Mouse (Mus musculus) cerebellum, postnatal 10 days (tissue): ENCODE results near the gene Vmn1r196.
"Not testable (repeated sequence)": the region's sequence is repeated elsewhere in the genome, so short reads cannot be mapped to it uniquely, and the experiment has no call there.

Source experiments
- DNase-seq, 2 experiments: peaks; one replicate each; pipeline ENCODE4 v3.0.0; 2021; ENCODE audit warnings: mixed read lengths in 2 of 2

Gene Vmn1r196

DNA sequence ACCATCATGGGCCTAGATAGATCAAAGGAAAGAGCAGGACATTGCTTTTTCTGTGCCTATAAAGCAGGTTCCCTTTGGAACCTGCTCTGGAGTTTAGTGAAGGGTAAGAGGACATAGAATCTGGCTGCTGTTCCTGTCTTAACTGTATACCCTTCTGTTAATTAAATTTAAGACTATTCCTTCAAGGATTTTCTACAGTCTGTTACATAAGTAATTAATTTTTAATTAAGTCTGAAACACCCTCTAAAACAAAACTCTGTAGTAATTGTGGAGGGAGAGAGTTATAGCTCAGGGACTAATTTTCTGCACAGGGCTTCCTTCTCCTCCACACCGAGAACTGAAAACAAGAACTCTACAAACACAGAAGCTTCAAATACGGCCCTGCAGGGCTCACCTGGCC lies at the start of gene Vmn1r196:
TSS of gene Vmn1r196 (plus strand) at position 301 of the 400 bp plus-strand sequence.
- no peak for DNase-seq

DNA sequence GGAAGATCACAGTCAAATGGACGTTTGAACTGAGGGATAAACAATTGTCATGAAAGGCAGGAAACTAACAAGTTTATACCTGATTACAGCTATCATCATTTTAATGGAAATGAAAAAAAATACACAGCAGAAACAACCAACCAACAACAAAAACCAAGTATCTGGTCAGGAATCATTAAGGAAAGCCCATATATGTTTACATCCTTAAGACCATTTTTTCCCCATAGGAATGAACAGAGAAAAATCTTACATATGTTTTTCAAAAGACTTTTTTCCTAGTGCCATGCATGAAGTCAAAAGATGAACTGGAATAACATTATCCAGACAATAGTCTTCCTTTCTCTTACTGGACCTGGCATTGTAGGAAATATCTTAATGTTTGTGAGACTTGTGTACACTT lies 45.8 kb upstream of the Vmn1r196 start, which contains the start of gene Vmn1r194:
TSS of gene Vmn1r194 (plus strand) at position 301 of the 400 bp plus-strand sequence.
- DNase-seq, result no peak

DNA sequence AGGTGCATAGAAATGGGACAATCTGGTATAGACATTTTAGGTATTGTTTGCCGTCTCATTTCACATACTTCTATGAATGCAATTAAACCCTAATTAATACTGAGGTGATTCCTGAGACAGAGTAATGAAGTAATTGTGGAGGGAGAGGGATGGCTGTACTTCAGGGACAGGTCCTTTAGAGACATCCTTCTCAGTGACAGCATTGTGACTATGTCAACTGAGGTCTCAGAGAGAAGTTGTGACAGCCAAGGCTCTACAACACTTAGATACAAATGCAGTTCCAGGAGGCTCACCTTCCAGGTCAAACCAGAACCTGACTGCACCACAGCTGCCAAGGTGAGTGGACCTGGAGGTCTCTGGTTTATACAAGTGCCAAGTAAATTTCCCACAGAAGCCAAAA lies 19.5 kb upstream of the Vmn1r196 start, which contains the start of gene Vmn1r195:
TSS of gene Vmn1r195 (plus strand) at position 301 of the 400 bp plus-strand sequence.
- not testable (repeated sequence) for DNase-seq

DNA sequence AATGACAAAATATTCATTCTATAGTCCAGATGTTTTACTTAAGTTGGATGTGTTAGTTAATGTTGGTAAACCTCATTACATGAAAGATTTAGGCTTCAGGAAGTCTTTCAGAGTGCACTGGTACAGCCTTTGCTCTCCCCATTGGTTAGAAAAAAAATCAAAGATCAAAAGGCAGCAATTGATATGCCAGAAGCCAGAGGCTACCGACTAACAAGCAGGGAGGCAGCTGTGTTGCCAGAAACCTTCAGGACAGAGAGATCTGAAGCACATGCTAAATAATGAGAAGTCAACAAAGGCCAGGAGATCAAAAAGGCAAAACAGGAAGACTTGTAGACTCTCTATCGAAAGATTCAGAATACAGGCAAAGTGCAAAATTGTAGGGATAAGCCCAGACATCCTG lies 18.0 kb upstream of the Vmn1r196 start:
- DNase-seq, result no peak

DNA sequence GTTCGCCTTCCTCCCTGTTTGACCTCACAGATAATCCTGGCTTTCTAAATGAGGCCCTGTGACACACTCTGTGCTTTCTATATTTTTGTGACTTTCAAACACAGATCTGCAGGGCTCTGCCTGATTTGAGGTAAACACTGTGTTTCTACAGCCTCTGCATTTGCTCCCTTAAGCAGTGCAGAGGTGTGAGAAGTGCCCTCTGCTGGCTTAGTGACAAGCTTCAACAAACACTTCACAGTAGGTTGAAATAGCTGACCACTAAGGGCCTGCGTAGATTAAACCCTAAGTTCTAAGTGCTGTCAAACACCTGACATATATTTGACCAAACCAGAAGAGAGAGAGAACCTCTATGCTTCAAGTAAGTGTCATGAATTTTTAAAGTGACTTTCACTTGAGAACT lies 5.1 kb upstream of the Vmn1r196 start:
- DNase-seq, result no peak

DNA sequence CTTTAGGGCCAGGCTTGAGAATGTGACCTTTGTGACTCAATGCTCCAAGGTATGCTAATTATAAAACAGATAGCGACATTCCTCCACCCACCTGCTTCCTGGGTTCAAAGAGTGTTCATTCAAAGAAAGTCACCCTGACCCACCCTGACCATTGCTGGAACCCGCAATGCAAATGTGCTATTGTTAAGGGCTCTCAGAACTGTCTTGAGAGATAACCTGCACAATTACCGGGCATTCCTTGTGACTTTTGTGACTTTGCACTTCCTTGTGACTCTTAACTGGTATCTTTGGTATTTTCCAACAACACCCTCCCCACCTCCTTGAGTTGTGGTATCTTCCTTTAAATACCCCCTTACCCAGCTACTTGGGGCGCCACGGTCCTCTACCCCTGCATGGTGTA lies 18.4 kb downstream of the Vmn1r196 start:
- DNase-seq, result not testable (repeated sequence)

DNA sequence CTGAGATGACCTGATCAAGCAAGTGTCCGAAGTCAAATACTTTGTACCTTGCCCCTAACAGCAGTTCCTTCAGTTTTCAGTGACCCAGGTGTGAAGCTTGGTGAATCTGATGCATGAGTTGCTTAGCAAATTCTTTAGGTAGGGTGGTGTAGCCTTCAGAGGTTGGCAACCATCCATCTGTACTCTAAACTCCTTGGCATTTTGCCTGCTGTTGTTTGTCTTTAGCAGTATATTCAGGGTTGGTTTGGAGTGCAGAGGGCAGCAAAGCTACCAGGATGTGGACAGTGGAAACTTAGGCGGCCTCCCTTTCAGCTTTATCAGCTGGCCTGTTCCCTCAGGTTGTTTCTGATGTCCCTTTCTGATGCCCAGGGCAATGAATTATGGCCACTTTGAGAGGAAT lies 25.6 kb downstream of the Vmn1r196 start:
- DNase-seq, result no peak

DNA sequence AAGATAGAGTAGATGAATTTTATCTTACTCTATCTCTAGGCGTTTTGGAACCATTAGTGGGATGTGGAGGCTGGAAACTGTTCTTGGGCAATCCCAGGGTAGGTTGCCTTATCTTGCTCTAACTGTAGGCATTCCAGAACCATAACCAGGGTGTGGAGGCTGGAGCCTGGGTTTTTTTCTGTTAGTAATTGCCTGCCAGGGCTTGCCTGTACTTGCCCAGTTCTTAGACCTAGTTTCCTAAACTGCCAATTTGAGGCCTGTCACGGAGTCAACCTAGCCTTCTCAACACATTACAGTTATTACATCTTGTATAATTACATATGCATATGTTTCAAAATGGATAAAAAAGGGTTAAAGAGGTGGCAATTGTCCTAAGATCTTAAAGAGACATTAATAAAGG lies 27.6 kb downstream of the Vmn1r196 start:
- DNase-seq, result no peak

DNA sequence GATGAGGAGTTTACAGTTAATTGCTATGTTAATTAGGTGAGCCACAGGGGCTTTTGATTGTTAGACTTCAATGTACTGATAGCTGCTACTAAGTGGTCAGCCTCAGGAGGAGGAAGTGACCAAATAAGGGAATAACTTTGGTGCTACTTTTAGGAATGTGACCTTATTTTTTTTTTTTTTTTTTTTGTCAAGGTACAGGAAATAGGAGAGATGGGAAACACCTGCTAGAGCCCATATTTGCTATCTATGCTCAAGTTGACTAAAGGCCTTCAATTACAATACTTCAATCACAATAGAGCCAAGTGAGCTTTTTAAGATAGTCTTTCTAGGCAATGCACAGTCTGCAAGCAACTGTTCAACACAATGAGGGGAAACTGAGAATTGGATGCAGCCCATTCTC lies 30.4 kb downstream of the Vmn1r196 start:
- DNase-seq, result no peak

DNA sequence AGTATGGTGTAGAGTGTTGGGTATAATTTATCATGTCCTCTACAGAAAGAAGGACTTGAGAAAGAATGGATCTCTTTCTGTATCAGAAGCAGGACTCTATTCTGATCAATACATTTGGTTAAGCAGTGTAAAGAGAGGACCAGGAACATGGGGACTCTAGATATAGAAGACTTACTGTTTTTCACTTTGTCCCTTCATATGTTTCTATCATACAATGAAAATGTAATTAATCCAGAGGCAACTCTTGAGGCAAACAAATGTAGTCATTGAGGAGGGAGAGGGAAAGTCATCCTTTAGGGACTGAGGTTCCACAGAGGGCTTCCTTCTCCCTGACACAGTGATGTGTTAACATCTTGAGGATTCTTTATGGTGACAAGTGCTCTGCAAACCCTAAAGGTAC lies 34.6 kb downstream of the Vmn1r196 start, which contains the start of gene Vmn1r197:
TSS of gene Vmn1r197 (plus strand) at position 301 of the 400 bp plus-strand sequence.
- no peak for DNase-seq

DNA sequence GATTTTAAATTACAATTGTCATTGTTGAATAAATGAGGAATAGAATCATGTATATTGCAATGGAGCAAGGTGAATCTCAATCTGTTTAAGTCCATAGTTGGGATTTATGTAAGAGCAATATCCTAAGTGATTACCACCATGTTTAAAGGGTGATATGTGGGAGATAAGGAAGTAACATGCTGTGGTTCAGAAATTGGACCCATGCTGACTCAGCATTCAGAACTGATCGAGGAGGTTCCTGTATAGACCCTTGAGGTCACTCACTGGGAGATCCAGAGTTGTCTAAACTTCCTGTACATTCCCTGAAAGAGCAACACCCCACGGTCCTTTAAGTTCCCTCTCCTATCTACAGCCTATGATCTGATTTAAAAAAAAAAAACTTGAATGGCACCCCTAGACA lies 43.5 kb downstream of the Vmn1r196 start:
- DNase-seq, result no peak

DNA sequence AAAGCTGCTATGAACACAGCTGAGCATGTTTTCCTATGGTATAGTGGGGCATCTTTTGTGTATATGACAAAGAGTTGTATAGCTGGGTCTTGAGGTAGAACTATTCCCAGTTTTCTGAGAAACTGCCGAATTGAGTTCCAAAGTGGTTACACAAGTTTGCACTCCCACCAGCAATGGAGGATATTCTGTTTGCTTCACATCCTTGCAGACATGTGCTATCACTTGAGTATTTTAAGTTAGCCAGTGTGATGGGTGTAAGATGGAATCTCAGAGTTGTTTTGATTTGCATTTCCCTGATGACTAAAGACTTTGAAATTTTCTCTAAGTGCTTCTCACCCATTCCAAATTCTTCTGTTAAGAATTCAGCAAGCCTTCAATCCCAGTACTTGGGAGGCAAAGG lies 45.8 kb downstream of the Vmn1r196 start:
- DNase-seq, result no peak
